Mouse (Mus musculus): ENCODE data around the gene Cox18. TPM values are rescaled to one million over a fixed set of nuclear protein-coding genes. Genes with fewer than 3 reads are reported as not detected.

Cox18 gene
- total RNA-seq (2023) = 30.3 TPM

GRCm38 (mm10) chr5:90223534-90224381, at the start of gene Cox18:
Cox18 (minus strand) TSS chr5:90224001.

Other genes with a start within 250 kb of the Cox18 start
- gene Ankrd17, start 142.6 kb upstream of the Cox18 start, total RNA-seq (2023) = 151 TPM
- 3.3 TPM for gene Gm9958, start 143.2 kb upstream of the Cox18 start, total RNA-seq (2023)
- gene Alb, start 236.9 kb upstream of the Cox18 start, total RNA-seq (2023) = not detected

Measured in CD4-positive naive resting alpha-beta T cell, adult 57 days (primary cell).